Mouse (Mus musculus) lung, adult 2 months (tissue): ENCODE results near the gene Cd48.

Source experiments
- CTCF ChIP-seq: fragments of 200-500 bp; IDR thresholded peaks from 2 replicates; pipeline ENCODE4 v1.5.1; 2011; ENCODE audit warnings: mild to moderate bottlenecking, low read length, control low read depth; ENCODE audit not compliant: insufficient read depth
- POLR2A ChIP-seq: fragments of 200-500 bp; IDR thresholded peaks from 2 replicates; pipeline ENCODE4 v1.6.1; 2011; ENCODE audit warnings: low read depth, mild to moderate bottlenecking, control low read depth, low read length, borderline replicate concordance; ENCODE audit errors: extremely low read depth

DNA sequence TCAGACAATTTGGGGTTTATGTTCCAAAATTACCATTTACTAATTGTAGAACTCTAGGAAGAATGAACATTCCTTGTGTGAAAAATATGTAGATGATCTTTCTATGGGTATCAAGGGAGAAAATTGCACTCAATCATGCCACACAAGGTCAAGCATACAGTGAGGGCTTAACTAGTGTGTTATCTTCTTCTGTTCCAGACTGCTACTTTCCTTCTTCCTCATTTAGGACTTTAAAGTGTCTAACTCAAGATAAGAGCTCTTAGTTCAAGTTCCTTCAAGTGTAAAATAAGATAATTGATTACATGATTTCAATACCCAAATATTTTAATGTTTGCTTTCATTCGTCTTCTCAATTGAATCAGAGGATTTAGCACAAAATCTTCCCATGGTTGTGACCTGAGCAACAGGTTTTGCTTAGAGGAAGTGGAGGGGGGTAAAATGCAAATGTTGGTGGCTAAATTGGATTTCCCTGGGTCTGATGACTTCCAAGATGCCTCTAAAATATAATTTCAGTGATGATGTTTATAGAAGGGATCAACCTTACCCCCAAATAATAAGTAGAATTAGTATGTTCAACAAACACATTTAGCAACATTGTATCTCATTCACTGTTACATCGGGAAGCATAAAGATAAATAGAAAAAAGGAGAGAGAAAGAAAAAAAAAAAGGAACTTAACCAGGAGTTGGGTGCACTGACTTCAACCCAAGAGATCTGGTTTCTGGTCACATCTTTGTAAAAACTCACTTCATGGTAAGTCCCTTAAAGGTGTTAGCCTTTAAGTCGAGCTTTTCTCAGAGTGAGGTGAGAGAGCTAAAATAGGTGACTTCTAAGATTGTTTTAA, 66.5 kb downstream of the Cd48 start:
- TF ChIP-seq CTCF (no peak), POLR2A (no peak)
